Mouse (Mus musculus): Measurements from ENCODE around the gene Cnih3. TPM values are rescaled to one million over a fixed set of nuclear protein-coding genes. Genes with fewer than 3 reads are reported as not detected.

Cnih3 gene
- total and polyA plus RNA-seq, 3 experiments = 0.04 TPM; not detected in 2

DNA sequence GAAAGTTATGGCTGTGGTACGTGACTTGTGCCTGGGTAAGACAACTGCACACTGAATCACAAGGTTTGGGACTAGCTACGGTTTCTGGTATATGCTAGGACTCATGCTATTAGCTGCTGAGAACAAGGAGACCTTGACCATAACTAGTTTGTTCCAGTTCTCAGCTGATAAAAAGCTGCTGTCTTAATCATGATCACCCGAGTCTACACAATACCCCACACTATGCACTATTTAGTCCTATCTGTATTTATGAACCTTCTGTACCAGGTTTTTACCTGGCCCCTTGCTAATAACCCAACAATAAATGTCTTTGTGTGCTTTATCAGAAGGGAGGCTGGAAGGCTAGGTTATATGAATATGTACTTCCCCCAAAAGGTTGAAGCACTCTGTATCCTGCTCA is 72.5 kb downstream of the Cnih3 start:
- Histone ChIP-seq H3K9ac (ENCODE audit: low read depth, low read length) (no peak overlapping the region), H3K4me1 (ENCODE audit: control insufficient read depth, insufficient read depth, low read length) (no peaks in the 10 kb centered on the region), H3K36me3 (ENCODE audit: control insufficient read depth, insufficient read depth, low read length) (no peaks in the 10 kb centered on the region), H3K27ac (no peak overlapping the region), H3K4me3 (no peak overlapping the region), H3K79me2 (replicated peaks; ENCODE audit: control insufficient read depth, insufficient read depth, low read length) (no peaks in the 10 kb centered on the region), H3K27me3 (ENCODE audit: control insufficient read depth, insufficient read depth, low read length) (no peaks in the 10 kb centered on the region)
- no peak for TF ChIP-seq CTCF (IDR thresholded peaks at IDR 0.05)
- TF ChIP-seq POLR2A (IDR thresholded peaks at IDR 0.05; ENCODE audit: insufficient read depth, low read depth, low read length) = no peak
- no peak for TF ChIP-seq EP300 (IDR thresholded peaks at IDR 0.05; ENCODE audit: insufficient read depth, low read depth, low read length)
- intact Hi-C loops (cut with DNase I) = no loop called here
- 78% methylated on average over 3 of the region's 3 CpGs for WGBS
- no peak for DNase-seq

DNA sequence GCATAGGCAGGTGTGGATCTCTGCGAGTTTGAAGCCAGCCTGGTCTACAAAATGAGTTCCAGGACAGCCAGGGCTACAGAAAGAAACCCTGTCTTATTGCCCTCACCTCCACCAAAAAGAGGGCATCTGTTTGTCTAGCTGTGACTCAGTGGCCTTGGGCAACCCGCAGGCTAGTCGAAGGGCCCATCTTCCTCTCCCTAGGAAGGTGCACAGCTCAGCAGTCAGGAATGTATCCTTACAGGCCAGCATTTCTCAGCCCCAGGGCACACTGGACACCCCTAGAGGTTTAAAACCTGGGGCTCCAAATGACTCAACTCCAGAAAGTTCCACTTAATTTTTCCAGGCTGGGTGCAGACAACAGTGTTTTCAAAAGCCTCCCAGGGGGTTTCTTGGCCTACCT is 73.0 kb downstream of the Cnih3 start:
- no peak overlapping the region for H3K4me3 ChIP-seq
- no peak overlapping the region for H3K9ac ChIP-seq (ENCODE audit: low read depth, low read length)
- intact Hi-C loops (cut with DNase I) = no loop called here
- no peaks in the 10 kb centered on the region for H3K4me1 ChIP-seq (ENCODE audit: control insufficient read depth, insufficient read depth, low read length)
- no peaks in the 10 kb centered on the region for H3K27me3 ChIP-seq (ENCODE audit: control insufficient read depth, insufficient read depth, low read length)
- DNase-seq = no peak
- H3K27ac ChIP-seq = no peak overlapping the region
- TF ChIP-seq EP300 (IDR thresholded peaks at IDR 0.05; ENCODE audit: insufficient read depth, low read depth, low read length) = no peak
- no peaks in the 10 kb centered on the region for H3K79me2 ChIP-seq (replicated peaks; ENCODE audit: control insufficient read depth, insufficient read depth, low read length)
- no peaks in the 10 kb centered on the region for H3K36me3 ChIP-seq (ENCODE audit: control insufficient read depth, insufficient read depth, low read length)
- 72% methylated on average over 3 of the region's 3 CpGs for WGBS

DNA sequence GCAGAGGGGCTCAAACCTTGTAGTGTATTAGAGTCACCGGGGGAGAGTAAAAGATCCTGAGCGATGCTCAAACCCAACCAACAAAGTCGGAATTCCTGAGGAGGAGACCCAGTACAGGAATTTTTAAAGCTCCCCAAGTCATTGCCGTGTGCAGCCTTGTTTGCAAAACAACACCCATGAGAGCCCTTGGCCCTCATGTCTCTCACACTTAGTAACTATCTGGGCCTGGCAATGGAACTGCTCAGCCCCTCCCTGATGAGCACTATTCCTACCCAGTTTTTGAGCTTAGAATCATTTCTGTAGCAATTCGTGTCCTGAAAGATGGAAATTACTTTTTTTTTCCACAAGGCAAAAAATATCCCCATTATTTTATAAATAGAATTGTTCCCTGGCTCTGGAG is 74.0 kb downstream of the Cnih3 start:
- Histone ChIP-seq H3K36me3 (ENCODE audit: control insufficient read depth, insufficient read depth, low read length) (no peaks in the 10 kb centered on the region), H3K9ac (ENCODE audit: low read depth, low read length) (no peak overlapping the region), H3K27me3 (ENCODE audit: control insufficient read depth, insufficient read depth, low read length) (no peaks in the 10 kb centered on the region), H3K4me3 (no peak overlapping the region), H3K27ac (no peak overlapping the region), H3K4me1 (ENCODE audit: control insufficient read depth, insufficient read depth, low read length) (no peaks in the 10 kb centered on the region), H3K79me2 (replicated peaks; ENCODE audit: control insufficient read depth, insufficient read depth, low read length) (no peaks in the 10 kb centered on the region)
- DNase-seq = no peak
- WGBS = 84% methylated on average over 5 of the region's 5 CpGs
- no peak for TF ChIP-seq POLR2A (IDR thresholded peaks at IDR 0.05; ENCODE audit: insufficient read depth, low read depth, low read length)
- TF ChIP-seq EP300 (IDR thresholded peaks at IDR 0.05; ENCODE audit: insufficient read depth, low read depth, low read length) = no peak
- TF ChIP-seq CTCF (IDR thresholded peaks at IDR 0.05) = no peak
- intact Hi-C loops (cut with DNase I) = no loop called here

DNA sequence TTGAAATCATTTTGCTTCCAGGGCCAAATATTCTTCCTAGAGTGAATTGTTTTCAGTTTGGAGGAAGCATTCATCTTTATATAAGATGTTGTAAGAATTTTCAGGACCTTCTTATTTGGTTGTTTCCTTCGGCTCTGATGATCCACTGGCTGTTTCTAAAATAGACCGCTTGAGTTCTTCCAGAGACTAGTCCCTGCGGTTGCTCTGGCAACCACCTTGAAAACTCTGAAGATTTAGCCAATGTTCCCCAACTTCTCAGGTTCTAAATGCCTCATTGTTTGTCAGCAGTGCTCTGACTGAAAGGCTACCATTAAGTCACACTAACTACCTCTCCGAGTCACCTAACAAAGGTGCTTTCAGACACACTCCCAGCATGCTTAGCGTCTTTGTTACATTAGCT is 80.8 kb downstream of the Cnih3 start:
- WGBS = 87% methylated on average over 5 of the region's 5 CpGs
- no peaks in the 10 kb centered on the region for H3K79me2 ChIP-seq (replicated peaks; ENCODE audit: control insufficient read depth, insufficient read depth, low read length)
- H3K27me3 ChIP-seq (ENCODE audit: control insufficient read depth, insufficient read depth, low read length) = no peaks in the 10 kb centered on the region
- intact Hi-C loops (cut with DNase I) = no loop called here
- no peaks in the 10 kb centered on the region for H3K4me1 ChIP-seq (ENCODE audit: control insufficient read depth, insufficient read depth, low read length)
- no peak for TF ChIP-seq CTCF (IDR thresholded peaks at IDR 0.05)
- TF ChIP-seq EP300 (IDR thresholded peaks at IDR 0.05; ENCODE audit: insufficient read depth, low read depth, low read length) = no peak
- no peak for TF ChIP-seq POLR2A (IDR thresholded peaks at IDR 0.05; ENCODE audit: insufficient read depth, low read depth, low read length)
- H3K4me3 ChIP-seq = no peak overlapping the region
- H3K36me3 ChIP-seq (ENCODE audit: control insufficient read depth, insufficient read depth, low read length) = no peaks in the 10 kb centered on the region
- H3K9ac ChIP-seq (ENCODE audit: low read depth, low read length) = no peak overlapping the region
- H3K27ac ChIP-seq = no peak overlapping the region
- DNase-seq = no peak

DNA sequence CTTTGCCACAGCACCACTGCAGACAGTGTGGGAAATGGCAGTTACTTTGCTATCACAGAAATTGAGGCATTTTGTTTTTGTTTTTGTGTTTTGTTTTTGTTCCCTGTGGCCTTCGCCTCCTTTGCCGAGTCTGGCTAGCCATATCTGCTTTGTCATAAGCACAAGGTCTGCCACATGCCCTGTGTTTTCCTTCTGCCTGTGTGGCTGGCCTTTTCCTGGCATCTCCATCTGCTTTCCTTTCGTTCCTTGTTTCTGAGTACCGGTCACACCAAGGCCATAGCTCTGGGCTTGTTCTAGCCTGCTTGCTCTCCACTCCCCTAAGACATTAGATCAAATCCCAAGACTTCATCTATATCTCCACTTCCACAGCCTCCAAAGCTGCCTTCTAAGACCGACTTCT is 83.0 kb downstream of the Cnih3 start:
- Histone ChIP-seq H3K4me1 (ENCODE audit: control insufficient read depth, insufficient read depth, low read length) (no peaks in the 10 kb centered on the region), H3K27me3 (ENCODE audit: control insufficient read depth, insufficient read depth, low read length) (no peaks in the 10 kb centered on the region), H3K9ac (ENCODE audit: low read depth, low read length) (no peak overlapping the region), H3K27ac (no peak overlapping the region), H3K36me3 (ENCODE audit: control insufficient read depth, insufficient read depth, low read length) (no peaks in the 10 kb centered on the region), H3K79me2 (replicated peaks; ENCODE audit: control insufficient read depth, insufficient read depth, low read length) (no peaks in the 10 kb centered on the region), H3K4me3 (no peak overlapping the region)
- TF ChIP-seq CTCF (IDR thresholded peaks at IDR 0.05) (no peak), POLR2A (IDR thresholded peaks at IDR 0.05; ENCODE audit: insufficient read depth, low read depth, low read length) (no peak), EP300 (IDR thresholded peaks at IDR 0.05; ENCODE audit: insufficient read depth, low read depth, low read length) (no peak)
- intact Hi-C loops (cut with DNase I) = no loop called here
- 57% methylated on average over 5 of the region's 5 CpGs for WGBS
- DNase-seq = no peak

DNA sequence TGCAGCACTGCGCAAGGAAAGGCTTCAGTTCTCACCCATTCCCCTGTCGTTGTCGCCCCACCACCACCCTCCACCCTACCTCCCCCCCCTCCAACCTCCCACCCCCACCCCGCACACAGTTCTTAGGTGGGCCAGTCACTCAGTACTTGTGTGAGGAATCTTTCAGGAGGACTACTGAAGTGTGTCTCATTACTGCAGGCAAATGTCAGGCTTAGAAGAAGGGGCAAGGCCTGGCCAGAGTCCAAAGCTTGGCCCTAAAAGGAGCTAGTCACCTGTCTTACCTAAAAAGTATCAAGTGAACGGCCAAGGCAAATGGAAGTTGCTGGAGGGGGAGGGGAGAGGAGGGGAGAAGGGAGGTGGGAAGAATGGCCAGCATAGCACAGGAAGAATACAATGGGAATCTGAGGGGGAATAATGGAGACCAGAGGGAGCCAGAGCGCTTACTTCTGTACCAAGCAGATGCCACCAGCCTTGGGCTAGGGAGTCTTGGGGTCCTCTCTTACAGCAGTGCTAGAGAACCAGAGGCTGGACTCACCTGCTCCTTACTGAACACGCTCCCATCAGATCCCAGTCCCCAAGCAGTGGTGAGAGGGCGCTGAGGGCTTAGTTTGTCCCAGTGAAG is 88.7 kb downstream of the Cnih3 start:
- no peaks in the 10 kb centered on the region for H3K27me3 ChIP-seq (ENCODE audit: control insufficient read depth, insufficient read depth, low read length)
- no peak overlapping the region for H3K9ac ChIP-seq (ENCODE audit: low read depth, low read length)
- TF ChIP-seq EP300 (IDR thresholded peaks at IDR 0.05; ENCODE audit: insufficient read depth, low read depth, low read length) = no peak
- TF ChIP-seq POLR2A (IDR thresholded peaks at IDR 0.05; ENCODE audit: insufficient read depth, low read depth, low read length) = no peak
- TF ChIP-seq CTCF (IDR thresholded peaks at IDR 0.05) = no peak
- DNase-seq = no peak
- H3K4me1 ChIP-seq (ENCODE audit: control insufficient read depth, insufficient read depth, low read length) = no peaks in the 10 kb centered on the region
- WGBS = 87% methylated on average over 8 of the region's 8 CpGs
- intact Hi-C loops (cut with DNase I) = no loop called here
- no peaks in the 10 kb centered on the region for H3K79me2 ChIP-seq (replicated peaks; ENCODE audit: control insufficient read depth, insufficient read depth, low read length)
- no peak overlapping the region for H3K4me3 ChIP-seq
- no peaks in the 10 kb centered on the region for H3K36me3 ChIP-seq (ENCODE audit: control insufficient read depth, insufficient read depth, low read length)
- no peak overlapping the region for H3K27ac ChIP-seq

Data from heart, adult 2 months (tissue).